Mouse (Mus musculus): ENCODE results near the gene Mtr.
A peak's percentile ranks its signal among the peaks of the same experiment; 100 is the strongest.

Gene Mtr

GRCm38 (mm10) chr13:12232141-12232540 lies 25.8 kb downstream of the Mtr start:
- DNase-seq, result no peak

GRCm38 (mm10) chr13:12228248-12228647 lies 29.7 kb downstream of the Mtr start:
- no peak for DNase-seq

GRCm38 (mm10) chr13:12227606-12228005 lies 30.3 kb downstream of the Mtr start:
- no peak for DNase-seq

GRCm38 (mm10) chr13:12218603-12219002 lies 39.3 kb downstream of the Mtr start:
- DNase-seq, result no peak

GRCm38 (mm10) chr13:12214922-12215321 lies 43.0 kb downstream of the Mtr start:
- no peak for DNase-seq

GRCm38 (mm10) chr13:12211058-12211457 lies 46.9 kb downstream of the Mtr start:
- no peak for DNase-seq

GRCm38 (mm10) chr13:12210023-12210762 lies 47.7 kb downstream of the Mtr start:
- DNase-seq, result peak; percentile 48

- no peak for DNase-seq
Measured at GRCm38 (mm10) chr13:12200372-12200771, 57.5 kb downstream of the Mtr start.

GRCm38 (mm10) chr13:12198486-12198885 lies 59.4 kb downstream of the Mtr start:
- DNase-seq, result peak; percentile 58

- no peak for DNase-seq
Measured at GRCm38 (mm10) chr13:12196861-12197260, 61.1 kb downstream of the Mtr start.

- no peak for DNase-seq
Measured at GRCm38 (mm10) chr13:12196012-12196411, 61.9 kb downstream of the Mtr start.

- DNase-seq, result peak; percentile 84
Measured at GRCm38 (mm10) chr13:12194942-12195662, 62.8 kb downstream of the Mtr start.

GRCm38 (mm10) chr13:12189219-12189618 lies 68.7 kb downstream of the Mtr start:
- no peak for DNase-seq

- no peak for DNase-seq
Measured at GRCm38 (mm10) chr13:12188804-12189203, 69.1 kb downstream of the Mtr start.

GRCm38 (mm10) chr13:12179481-12179880 lies 78.4 kb downstream of the Mtr start:
- DNase-seq, result peak; percentile 70

- DNase-seq, result no peak
Measured at GRCm38 (mm10) chr13:12176761-12177160, 81.2 kb downstream of the Mtr start.

GRCm38 (mm10) chr13:12175988-12176736 lies 81.8 kb downstream of the Mtr start:
- no peak for DNase-seq

- DNase-seq, result no peak
Measured at GRCm38 (mm10) chr13:12167276-12167675, 90.6 kb downstream of the Mtr start.

GRCm38 (mm10) chr13:12166386-12166785 lies 91.5 kb downstream of the Mtr start:
- peak; percentile 72 for DNase-seq

GRCm38 (mm10) chr13:12165461-12166058 lies 92.4 kb downstream of the Mtr start:
- no peak for DNase-seq

GRCm38 (mm10) chr13:12162457-12162856 lies 95.5 kb downstream of the Mtr start:
- DNase-seq, result no peak

- no peak for DNase-seq
Measured at GRCm38 (mm10) chr13:12160121-12160475, 97.8 kb downstream of the Mtr start.
